Mouse (Mus musculus): Measurements from ENCODE around the gene Pmvk.

Gene Pmvk

GRCm38 (mm10) chr3:89481488-89481887 lies 27.1 kb downstream of the Pmvk start:
- DNase-seq (ENCODE audit: low spot score in 2 of 2): peak in 1 of 2 experiments; percentile 45

GRCm38 (mm10) chr3:89482249-89482648 lies 27.9 kb downstream of the Pmvk start:
- DNase-seq (ENCODE audit: low spot score in 2 of 2): no peak

DNA sequence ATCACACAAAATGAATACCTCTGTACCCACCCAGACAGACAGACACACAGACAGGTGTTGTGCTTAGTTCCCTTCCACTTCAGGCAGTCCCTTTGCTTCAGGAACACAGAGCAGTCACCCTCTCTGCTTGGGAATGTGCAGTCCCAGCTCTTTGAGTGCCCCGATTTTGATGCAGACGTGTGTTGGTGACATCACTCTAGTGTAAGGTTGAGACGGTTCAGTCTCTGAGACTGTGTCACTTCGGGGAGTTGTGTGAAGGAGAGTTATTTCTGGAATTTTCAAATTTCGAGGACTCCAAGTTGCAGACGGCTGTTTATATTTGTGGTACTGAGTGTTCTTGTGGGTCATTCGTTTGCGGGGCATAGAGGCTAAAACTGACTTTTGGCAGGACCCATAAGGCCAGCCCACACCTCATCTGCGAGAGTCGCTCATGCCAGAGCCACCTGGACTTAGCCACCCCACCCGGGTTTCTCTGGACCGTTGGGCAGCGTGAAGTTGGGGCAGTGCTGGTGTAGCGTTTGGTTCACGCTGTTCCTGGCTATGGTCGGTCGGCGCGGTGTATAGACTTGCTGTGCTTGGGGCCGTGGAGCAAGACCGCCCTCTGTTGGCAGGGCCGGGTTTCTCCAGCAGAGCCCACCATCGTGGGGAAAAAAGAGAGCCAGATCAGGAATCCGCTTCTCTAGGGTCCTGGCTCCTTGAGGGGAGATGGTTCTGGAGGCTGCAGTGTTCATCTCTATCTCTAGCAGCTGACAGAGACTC lies 30.6 kb downstream of the Pmvk start:
- peak; percentile 55 to 78 for DNase-seq (ENCODE audit: low spot score in 2 of 2)

GRCm38 (mm10) chr3:89486111-89486510 lies 31.8 kb downstream of the Pmvk start:
- no peak for DNase-seq (ENCODE audit: low spot score in 2 of 2)

DNA sequence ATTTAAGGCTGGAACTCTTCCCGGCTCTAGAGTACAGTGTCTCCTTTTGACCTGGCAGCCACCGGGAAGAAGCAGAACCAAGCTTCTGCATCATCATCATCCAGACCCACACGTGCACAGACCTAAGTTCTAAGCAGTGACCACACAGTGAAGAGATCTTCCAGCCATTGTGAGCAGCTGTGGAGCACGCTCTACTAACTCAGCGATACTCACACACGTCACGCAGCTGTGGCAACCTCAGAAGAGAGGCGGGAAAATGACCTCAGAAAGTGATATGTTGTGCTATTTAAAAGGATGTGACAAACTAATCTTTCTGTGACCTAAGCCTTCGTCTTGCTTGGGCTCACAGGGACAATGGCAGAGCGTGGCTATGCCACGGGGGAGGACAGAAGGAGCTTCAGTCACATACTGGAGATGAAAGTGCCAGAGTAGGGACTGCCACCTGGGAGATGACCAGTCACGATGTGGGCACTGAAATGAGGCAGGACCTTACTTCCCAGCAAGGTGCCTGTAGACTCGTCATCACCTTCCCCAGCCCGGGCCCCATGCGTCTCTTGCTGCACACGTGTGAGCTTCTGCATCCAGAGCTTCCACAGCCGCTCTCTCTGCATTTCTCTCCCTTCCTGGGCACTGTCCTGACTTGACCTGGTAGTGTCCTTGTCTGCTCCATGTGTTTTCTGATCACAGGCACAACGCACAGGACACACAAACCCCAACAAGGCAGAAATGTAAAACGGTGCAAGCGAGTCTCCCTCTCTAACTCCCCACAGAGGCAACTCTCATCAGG lies 32.8 kb downstream of the Pmvk start:
- DNase-seq (ENCODE audit: low spot score in 2 of 2): no peak

GRCm38 (mm10) chr3:89490790-89491189 lies 36.4 kb downstream of the Pmvk start:
- DNase-seq (ENCODE audit: low spot score in 2 of 2): no peak

DNA sequence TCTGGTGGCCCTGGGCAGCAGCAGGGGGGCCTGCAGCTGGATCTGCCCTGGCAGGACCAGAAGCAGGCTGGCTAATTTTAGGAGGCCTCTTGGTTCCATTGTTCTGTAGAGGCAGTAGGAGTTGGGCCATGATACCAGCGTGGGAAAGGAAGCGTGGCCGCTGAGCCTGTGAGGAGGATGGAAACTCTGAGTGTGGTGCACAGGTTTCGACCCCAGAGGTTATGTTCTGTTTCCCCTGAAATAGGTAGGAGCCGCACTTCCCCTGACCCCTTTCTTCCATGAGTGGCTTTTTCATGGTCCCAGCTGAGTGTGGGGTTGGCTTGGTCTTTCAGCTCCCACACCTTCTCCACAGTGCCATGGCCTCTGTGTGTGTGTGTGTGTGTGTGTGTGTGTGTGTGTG lies 37.2 kb downstream of the Pmvk start:
- no peak for DNase-seq (ENCODE audit: low spot score in 2 of 2)

DNA sequence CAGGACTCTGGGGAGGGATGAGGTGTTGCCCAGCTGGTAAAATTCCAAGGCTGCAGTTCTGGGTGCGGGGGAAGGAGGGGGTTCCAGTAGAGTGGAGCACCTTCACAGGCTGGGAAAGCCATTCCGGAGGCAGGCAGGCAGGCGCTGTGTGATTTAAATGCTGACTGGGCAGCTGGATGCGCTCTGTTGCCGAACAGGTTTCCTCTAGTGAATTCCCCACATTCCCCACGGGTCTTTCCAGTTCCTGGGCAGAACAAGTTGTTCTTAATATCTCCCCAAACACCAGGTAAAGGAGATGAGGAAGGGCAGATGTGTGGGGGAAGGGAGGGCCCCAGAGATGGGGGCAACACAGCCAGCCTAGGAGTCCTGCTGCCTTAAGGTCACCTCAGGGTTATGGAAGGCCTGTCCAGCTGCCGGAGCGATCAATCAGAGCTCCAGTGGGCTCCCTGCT lies 38.4 kb downstream of the Pmvk start:
- DNase-seq (ENCODE audit: low spot score in 2 of 2): no peak

DNA sequence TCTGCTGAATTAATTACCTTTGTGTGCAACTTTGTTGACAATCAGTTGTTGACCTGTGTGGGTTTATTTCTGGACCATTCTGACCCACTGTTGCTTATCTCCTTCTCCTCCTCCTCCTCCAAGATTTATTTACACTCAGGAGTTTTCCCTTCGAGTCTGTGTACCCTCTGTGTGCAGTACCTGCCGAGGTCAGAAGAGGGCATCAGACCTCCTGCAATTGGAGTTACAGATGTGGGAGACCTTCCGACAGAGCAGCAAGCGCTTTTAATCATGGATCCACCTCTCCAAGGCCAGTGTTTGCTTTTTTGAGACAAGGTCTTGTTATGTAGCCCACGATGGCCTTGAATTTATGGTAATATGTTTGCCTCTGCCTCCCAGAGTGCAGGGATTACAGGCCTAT lies 40.3 kb downstream of the Pmvk start:
- DNase-seq (ENCODE audit: low spot score in 2 of 2): no peak

DNA sequence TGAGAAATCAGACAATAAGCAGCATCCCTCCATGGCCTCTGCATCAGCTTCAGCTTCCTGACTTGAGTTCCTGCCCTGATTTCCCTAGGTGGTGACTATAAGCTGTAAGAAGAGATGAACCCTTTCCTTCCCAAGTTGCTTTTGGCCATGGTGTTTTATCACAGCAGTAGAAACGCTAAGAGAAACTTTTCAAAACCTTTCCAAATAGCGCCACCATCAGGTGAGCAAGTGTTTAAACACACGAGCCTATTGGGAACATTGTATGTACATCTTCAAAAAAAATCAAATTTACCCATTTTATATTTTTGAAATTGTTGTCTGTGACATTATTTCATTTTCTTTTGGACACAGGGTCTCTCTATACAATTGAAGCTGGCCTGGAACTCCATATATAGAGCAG lies 42.0 kb downstream of the Pmvk start:
- DNase-seq (ENCODE audit: low spot score in 2 of 2): no peak

GRCm38 (mm10) chr3:89499696-89500095 lies 45.4 kb downstream of the Pmvk start:
- DNase-seq (ENCODE audit: low spot score in 2 of 2): no peak

DNA sequence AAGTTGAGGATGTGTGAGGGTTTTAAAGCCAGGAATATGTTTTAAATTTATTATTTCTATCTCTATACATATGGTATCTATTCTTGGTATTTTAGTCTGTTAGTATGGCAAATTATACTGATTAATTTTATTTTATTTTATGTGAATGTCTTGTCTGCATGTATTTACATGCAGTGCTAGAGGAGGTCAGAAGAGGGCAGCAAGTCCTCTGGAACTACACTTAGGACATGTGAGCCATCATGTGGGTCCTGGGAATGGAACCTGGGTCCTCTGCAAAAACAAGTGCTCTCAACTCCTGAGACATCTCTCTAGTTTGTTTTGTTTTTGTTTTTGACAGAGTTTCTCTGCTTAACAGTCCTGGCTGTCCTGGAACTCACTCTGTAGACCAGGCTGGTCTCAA lies 47.1 kb downstream of the Pmvk start:
- DNase-seq (ENCODE audit: low spot score in 2 of 2): no peak

- DNase-seq (ENCODE audit: low spot score in 2 of 2): peak; percentile 77 to 89
These were observed 48.2 kb downstream of the Pmvk start for GRCm38 (mm10) chr3:89502551-89502950.

DNA sequence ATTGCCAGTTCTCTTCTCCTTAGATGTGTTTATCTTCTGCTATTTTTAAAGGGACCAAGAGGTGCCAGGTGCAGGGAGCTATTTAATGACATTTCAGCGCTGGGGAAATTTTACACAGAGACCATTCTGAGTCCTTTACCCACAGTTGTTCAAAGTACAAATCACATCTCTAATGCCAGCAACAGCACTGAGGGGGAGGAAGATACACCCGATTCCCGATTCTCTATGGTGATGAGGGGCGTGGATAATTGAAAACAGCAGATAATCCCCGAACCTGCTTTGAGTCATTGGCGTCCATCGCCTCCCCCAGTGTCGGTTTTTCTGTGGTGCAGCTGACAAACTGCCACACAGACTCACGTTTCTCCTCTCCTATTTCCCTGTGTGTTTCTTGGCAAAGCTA lies 53.7 kb downstream of the Pmvk start:
- DNase-seq (ENCODE audit: low spot score in 2 of 2): no peak

DNA sequence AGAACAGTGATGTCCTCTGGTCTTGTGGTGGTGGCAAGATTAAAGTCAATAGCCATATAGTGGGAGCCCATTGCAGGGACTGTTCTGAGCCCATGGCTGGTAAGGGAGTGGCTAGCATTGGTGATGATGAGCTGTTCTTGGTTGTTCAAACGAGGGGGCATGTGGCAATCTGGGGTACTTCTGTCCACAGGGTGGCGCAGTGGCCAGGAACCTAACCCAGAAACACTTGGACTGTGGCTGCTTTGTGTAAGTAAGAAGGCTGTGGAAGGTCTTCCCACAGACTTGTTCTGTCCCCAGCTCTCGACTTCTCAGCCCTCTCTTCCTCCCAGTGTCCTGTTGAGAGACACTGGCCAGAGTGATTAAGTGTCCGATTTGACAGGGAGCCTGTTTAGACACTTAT lies 56.6 kb downstream of the Pmvk start:
- DNase-seq (ENCODE audit: low spot score in 2 of 2): peak in 1 of 2 experiments; percentile 38

GRCm38 (mm10) chr3:89511400-89511799 lies 57.1 kb downstream of the Pmvk start:
- DNase-seq (ENCODE audit: low spot score in 2 of 2): no peak

- DNase-seq (ENCODE audit: low spot score in 2 of 2): peak in 1 of 2 experiments; percentile 22
These were observed 57.9 kb downstream of the Pmvk start for GRCm38 (mm10) chr3:89512225-89512624.

DNA sequence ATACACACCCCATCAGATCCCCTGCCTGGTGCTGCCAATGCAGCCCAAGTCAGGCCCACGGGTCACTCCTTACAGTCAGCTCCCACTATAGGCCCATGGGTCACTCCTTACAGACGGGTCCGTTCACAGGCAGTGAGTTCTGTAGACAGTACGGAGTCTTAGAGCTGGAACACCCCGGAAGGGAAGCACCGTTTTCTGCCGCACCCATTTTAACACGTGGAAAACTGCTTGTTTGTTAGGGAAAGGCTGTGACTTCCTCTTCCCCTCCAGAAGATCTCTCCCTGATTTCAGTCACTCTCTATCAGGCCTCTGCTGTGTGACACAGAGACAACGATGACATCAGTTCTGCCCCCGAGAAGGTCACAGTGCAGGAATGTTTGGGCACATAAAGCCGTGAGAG lies 61.1 kb downstream of the Pmvk start:
- no peak for DNase-seq (ENCODE audit: low spot score in 2 of 2)

DNA sequence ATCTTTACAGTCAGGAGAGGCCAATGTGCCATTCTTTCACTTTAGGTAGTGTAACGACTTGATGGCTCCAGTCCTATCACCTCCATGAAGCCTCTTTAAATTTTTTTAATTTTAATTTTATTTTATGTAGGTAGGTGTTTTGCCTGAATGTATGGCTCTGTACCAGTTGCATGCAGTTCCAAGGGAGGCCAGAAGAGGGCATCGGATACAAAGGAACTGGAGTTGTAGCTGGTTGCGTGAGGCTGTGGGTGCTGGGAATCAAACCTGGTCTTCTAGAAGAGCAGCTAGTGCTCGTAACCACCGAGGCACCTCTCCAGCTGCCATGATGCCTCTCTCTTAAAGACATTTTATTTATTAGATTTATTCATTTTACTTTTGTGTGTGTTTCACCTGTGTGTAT lies 62.0 kb downstream of the Pmvk start:
- DNase-seq (ENCODE audit: low spot score in 2 of 2): no peak
